Mouse (Mus musculus): ENCODE results near the gene Kcnk13. TPM values are rescaled to one million over a fixed set of nuclear protein-coding genes. Genes with fewer than 3 reads are reported as not detected.

The Kcnk13 gene
- polyA plus RNA-seq, 1 experiment from 2014 or later = 0.37 TPM

DNA sequence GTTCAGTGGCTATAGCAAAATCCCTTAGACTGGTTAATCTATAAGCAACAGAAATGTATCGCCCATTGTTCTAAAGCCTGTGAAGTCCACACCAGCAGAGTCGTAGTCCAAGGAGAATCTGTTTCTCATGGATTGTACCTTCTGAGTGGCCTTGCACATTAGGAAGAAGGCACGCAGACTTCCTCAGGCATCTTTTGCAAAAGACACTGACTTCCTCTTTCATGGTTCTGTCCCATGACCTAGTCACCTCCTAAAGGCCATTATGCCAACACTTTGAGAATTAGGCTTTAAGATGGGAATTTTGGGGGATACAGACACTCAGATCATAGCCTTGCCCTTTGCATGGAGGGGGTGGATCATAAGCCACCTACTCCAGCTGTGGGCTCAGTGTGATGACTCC, 48.5 kb downstream of the Kcnk13 start:
- 87% methylated on average over 3 of the region's 3 CpGs for WGBS (ENCODE audit: insufficient replicate concordance)
- Histone ChIP-seq H3K36me3 (ENCODE audit: control insufficient read depth, insufficient read depth, low read length) (no peaks in the 10 kb centered on the region), H3K9ac (ENCODE audit: low read depth, low read length) (no peak overlapping the region), H3K4me1 (ENCODE audit: control insufficient read depth, insufficient read depth, low read length) (no peaks in the 10 kb centered on the region), H3K4me2 (no peak overlapping the region), H3K4me3 (ENCODE audit: low read depth, low read length) (no peak overlapping the region), H3K27ac (ENCODE audit: low read depth, low read length) (no peak overlapping the region), H3K27me3 (ENCODE audit: control insufficient read depth, insufficient read depth, low read length) (no peaks in the 10 kb centered on the region), H3K9me3 (replicated peaks; ENCODE audit: control insufficient read depth, low read length) (no peaks in the 10 kb centered on the region)
- no peak for ATAC-seq (replicated peaks; ENCODE audit: insufficient number of reproducible peaks, low FRiP score, low TSS enrichment)

DNA sequence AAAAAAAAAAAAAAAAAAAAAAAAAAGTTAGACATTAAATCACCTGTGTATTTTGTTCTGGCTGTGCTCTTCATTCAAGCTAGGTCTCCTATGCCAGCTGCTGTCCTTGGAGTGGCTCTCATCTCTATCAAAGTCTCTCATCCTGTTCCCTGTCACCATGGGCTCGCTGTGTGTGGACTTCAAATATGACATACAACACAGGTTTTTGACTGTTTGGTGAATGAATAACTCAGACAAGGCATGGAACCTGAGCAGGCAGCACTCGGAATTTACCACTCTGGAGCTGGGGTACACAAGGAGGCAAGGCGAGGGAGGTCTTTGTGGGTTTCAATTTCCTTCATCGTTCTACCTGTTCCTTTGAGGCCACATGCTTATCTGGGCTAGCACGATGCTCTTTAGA, 50.8 kb downstream of the Kcnk13 start:
- 78% methylated on average over 5 of the region's 5 CpGs for WGBS (ENCODE audit: insufficient replicate concordance)

DNA sequence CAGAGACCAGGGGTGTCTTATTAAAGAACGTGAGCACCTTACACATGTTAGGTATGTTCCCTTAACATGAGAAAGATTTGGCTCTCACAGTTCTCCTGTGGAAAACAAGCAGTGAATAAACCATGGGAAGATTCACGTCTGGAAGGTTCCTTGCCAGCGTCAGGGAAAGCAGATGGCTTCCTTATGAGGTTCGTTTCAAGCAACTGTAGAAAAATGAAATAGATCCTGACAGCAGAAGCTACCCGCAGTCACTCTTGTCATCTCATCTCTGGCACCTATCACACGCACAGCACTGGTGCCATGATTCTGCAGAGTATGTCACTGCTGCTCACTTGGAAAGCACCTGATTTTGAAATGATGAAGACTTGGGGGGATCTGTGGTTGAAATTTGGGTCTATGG, 53.4 kb downstream of the Kcnk13 start:
- Histone ChIP-seq H3K36me3 (ENCODE audit: control insufficient read depth, insufficient read depth, low read length) (no peaks in the 10 kb centered on the region), H3K4me3 (ENCODE audit: low read depth, low read length) (no peak overlapping the region), H3K9me3 (replicated peaks; ENCODE audit: control insufficient read depth, low read length) (no peaks in the 10 kb centered on the region), H3K4me1 (ENCODE audit: control insufficient read depth, insufficient read depth, low read length) (no peaks in the 10 kb centered on the region), H3K9ac (ENCODE audit: low read depth, low read length) (no peak overlapping the region), H3K27ac (ENCODE audit: low read depth, low read length) (no peak overlapping the region), H3K4me2 (no peak overlapping the region), H3K27me3 (ENCODE audit: control insufficient read depth, insufficient read depth, low read length) (no peaks in the 10 kb centered on the region)
- ATAC-seq (replicated peaks; ENCODE audit: insufficient number of reproducible peaks, low FRiP score, low TSS enrichment) = no peak
- 73% methylated on average over 6 of the region's 6 CpGs for WGBS (ENCODE audit: insufficient replicate concordance)

More for the DNA sequence above, 50.8 kb downstream of the Kcnk13 start:
- Histone ChIP-seq H3K36me3 (ENCODE audit: control insufficient read depth, insufficient read depth, low read length) (no peaks in the 10 kb centered on the region), H3K4me1 (ENCODE audit: control insufficient read depth, insufficient read depth, low read length) (no peaks in the 10 kb centered on the region), H3K4me3 (ENCODE audit: low read depth, low read length) (no peak overlapping the region), H3K9ac (ENCODE audit: low read depth, low read length) (no peak overlapping the region), H3K27ac (ENCODE audit: low read depth, low read length) (no peak overlapping the region), H3K9me3 (replicated peaks; ENCODE audit: control insufficient read depth, low read length) (no peaks in the 10 kb centered on the region), H3K27me3 (ENCODE audit: control insufficient read depth, insufficient read depth, low read length) (no peaks in the 10 kb centered on the region), H3K4me2 (no peak overlapping the region)
- no peak for ATAC-seq (replicated peaks; ENCODE audit: insufficient number of reproducible peaks, low FRiP score, low TSS enrichment)

DNA sequence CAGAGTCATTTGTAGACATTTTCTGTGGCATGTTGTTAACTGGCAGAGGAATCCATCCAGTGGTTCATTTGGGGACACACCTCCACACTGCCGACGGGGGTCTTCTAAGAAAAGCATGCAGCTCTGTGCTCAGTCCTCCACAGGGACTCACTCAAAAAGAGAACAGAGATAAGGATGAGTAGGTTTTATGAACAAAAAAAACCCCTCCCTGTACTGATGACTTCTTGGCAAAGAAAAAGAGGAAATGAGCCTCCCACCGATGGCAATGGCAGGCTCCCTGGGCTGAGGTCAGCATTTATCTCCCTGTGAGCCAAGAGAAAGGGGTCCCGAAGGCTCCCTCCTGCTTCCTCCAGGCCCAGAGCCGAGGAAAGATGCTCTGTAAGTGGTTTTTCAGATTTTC, 58.2 kb downstream of the Kcnk13 start:
- Histone ChIP-seq H3K9ac (ENCODE audit: low read depth, low read length) (no peak overlapping the region), H3K4me2 (no peak overlapping the region), H3K27me3 (ENCODE audit: control insufficient read depth, insufficient read depth, low read length) (no peaks in the 10 kb centered on the region), H3K27ac (ENCODE audit: low read depth, low read length) (no peak overlapping the region), H3K36me3 (ENCODE audit: control insufficient read depth, insufficient read depth, low read length) (no peaks in the 10 kb centered on the region), H3K9me3 (replicated peaks; ENCODE audit: control insufficient read depth, low read length) (no peaks in the 10 kb centered on the region), H3K4me3 (ENCODE audit: low read depth, low read length) (no peak overlapping the region), H3K4me1 (ENCODE audit: control insufficient read depth, insufficient read depth, low read length) (no peaks in the 10 kb centered on the region)
- WGBS (ENCODE audit: insufficient replicate concordance) = 64% methylated on average over 5 of the region's 5 CpGs
- ATAC-seq (replicated peaks; ENCODE audit: insufficient number of reproducible peaks, low FRiP score, low TSS enrichment) = no peak

DNA sequence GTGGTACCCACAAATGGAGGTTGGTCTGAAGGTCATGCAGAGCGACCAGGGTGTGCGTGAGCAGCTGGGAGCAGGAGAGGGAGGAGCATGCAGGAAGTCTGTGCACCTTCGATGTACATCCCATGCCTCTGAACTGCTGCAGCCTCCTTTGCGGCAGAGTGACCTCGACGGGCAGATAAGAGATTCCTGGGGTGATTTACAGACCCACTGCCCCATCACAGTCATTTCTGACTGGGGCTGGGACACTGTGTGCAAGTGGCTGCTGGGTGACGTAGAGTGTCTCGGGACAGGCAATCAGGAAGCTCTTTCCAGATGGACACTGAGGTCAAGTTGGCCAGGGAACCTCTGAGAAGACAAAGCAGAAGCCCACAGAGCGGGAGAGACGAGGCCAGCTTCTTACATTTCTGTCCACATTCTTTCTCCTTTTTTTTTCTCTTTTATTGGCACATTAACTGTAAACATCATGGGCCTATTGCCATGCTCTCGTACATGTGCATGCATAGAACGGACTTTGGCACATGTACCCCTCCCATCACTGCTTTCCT, 59.6 kb downstream of the Kcnk13 start:
- H3K36me3 ChIP-seq (ENCODE audit: control insufficient read depth, insufficient read depth, low read length) = no peaks in the 10 kb centered on the region
- no peaks in the 10 kb centered on the region for H3K9me3 ChIP-seq (replicated peaks; ENCODE audit: control insufficient read depth, low read length)
- WGBS (ENCODE audit: insufficient replicate concordance) = 78% methylated on average over 12 of the region's 12 CpGs
- H3K4me3 ChIP-seq (ENCODE audit: low read depth, low read length) = no peak overlapping the region
- H3K9ac ChIP-seq (ENCODE audit: low read depth, low read length) = no peak overlapping the region
- no peak overlapping the region for H3K27ac ChIP-seq (ENCODE audit: low read depth, low read length)
- no peak for ATAC-seq (replicated peaks; ENCODE audit: insufficient number of reproducible peaks, low FRiP score, low TSS enrichment)
- no peak overlapping the region for H3K4me2 ChIP-seq
- no peaks in the 10 kb centered on the region for H3K27me3 ChIP-seq (ENCODE audit: control insufficient read depth, insufficient read depth, low read length)
- H3K4me1 ChIP-seq (ENCODE audit: control insufficient read depth, insufficient read depth, low read length) = no peaks in the 10 kb centered on the region

DNA sequence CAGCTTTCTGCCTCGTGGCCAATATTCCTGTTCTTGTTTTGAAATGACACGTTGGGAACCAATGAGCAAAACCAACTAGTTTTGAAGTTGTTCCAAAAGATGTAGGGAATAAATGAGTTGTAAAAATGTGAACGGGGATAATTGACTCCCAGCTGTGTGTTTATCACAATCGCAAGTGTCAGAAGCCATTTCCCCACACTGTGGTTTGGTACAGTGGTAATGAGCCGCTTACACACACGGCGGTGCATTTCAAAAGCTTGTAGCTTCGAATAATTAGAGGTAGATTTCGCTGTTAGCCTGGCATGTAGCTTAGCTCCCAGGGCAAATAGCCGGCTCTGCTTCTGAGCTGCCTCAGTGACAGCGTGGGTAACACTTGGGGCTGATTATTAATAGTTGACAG, 61.4 kb downstream of the Kcnk13 start:
- WGBS (ENCODE audit: insufficient replicate concordance) = 67% methylated on average over 11 of the region's 11 CpGs
- H3K4me2 ChIP-seq = no peak overlapping the region
- no peaks in the 10 kb centered on the region for H3K9me3 ChIP-seq (replicated peaks; ENCODE audit: control insufficient read depth, low read length)
- H3K27ac ChIP-seq (ENCODE audit: low read depth, low read length) = no peak overlapping the region
- H3K27me3 ChIP-seq (ENCODE audit: control insufficient read depth, insufficient read depth, low read length) = no peaks in the 10 kb centered on the region
- ATAC-seq (replicated peaks; ENCODE audit: insufficient number of reproducible peaks, low FRiP score, low TSS enrichment) = no peak
- no peaks in the 10 kb centered on the region for H3K36me3 ChIP-seq (ENCODE audit: control insufficient read depth, insufficient read depth, low read length)
- H3K4me1 ChIP-seq (ENCODE audit: control insufficient read depth, insufficient read depth, low read length) = no peaks in the 10 kb centered on the region
- no peak overlapping the region for H3K9ac ChIP-seq (ENCODE audit: low read depth, low read length)
- no peak overlapping the region for H3K4me3 ChIP-seq (ENCODE audit: low read depth, low read length)

DNA sequence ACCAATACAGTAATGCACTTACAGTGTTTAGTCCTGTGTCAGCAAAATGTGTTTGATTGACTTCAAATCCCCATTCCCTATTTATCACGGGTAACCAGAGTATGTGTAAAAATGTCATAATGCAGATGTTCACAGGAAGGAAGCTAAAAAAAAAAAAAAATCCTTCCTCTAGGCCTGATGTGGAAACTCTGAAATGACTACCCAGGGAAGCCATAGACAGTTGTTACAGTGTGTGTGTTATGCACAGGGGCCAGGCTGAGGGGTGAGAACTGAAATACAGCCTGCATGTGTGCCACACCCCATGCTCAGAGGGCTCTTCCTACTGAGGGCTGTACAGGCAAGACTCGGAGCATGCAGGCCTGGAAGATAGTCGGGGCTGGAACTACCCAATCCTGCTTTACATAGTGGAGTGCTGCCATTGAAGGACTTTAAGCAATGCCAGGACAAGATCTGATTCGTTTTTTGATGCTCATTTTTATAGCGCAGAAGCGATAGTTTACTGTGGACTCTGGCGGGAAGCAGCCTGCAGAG, 62.5 kb downstream of the Kcnk13 start:
- Histone ChIP-seq H3K27ac (ENCODE audit: low read depth, low read length) (no peak overlapping the region), H3K9ac (ENCODE audit: low read depth, low read length) (no peak overlapping the region), H3K4me1 (ENCODE audit: control insufficient read depth, insufficient read depth, low read length) (no peaks in the 10 kb centered on the region), H3K9me3 (replicated peaks; ENCODE audit: control insufficient read depth, low read length) (no peaks in the 10 kb centered on the region), H3K4me3 (ENCODE audit: low read depth, low read length) (no peak overlapping the region), H3K4me2 (no peak overlapping the region), H3K27me3 (ENCODE audit: control insufficient read depth, insufficient read depth, low read length) (no peaks in the 10 kb centered on the region), H3K36me3 (ENCODE audit: control insufficient read depth, insufficient read depth, low read length) (no peaks in the 10 kb centered on the region)
- 71% methylated on average over 7 of the region's 7 CpGs for WGBS (ENCODE audit: insufficient replicate concordance)
- no peak for ATAC-seq (replicated peaks; ENCODE audit: insufficient number of reproducible peaks, low FRiP score, low TSS enrichment)

DNA sequence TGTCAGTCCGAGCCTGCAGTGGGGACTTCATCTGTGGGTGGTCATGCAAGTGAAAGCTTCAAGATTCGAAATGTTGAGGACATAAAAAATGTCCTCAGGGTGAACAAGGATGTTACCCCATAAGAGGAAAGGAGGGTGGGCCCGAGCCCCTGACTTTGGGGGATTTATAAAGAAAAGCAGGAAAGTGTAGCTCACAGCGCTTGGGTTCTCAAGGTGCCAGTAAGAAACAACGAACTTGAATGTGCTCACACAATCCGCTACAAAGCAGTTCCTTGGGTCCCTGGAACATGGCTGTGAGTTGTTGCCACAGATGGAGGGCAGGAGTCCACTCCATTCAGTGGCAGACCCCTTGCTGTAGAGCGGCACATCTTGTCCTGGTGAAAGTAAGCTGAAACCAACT, 63.0 kb downstream of the Kcnk13 start:
- no peak overlapping the region for H3K4me2 ChIP-seq
- ATAC-seq (replicated peaks; ENCODE audit: insufficient number of reproducible peaks, low FRiP score, low TSS enrichment) = no peak
- no peak overlapping the region for H3K9ac ChIP-seq (ENCODE audit: low read depth, low read length)
- no peaks in the 10 kb centered on the region for H3K36me3 ChIP-seq (ENCODE audit: control insufficient read depth, insufficient read depth, low read length)
- no peak overlapping the region for H3K4me3 ChIP-seq (ENCODE audit: low read depth, low read length)
- no peaks in the 10 kb centered on the region for H3K4me1 ChIP-seq (ENCODE audit: control insufficient read depth, insufficient read depth, low read length)
- no peaks in the 10 kb centered on the region for H3K9me3 ChIP-seq (replicated peaks; ENCODE audit: control insufficient read depth, low read length)
- H3K27ac ChIP-seq (ENCODE audit: low read depth, low read length) = no peak overlapping the region
- H3K27me3 ChIP-seq (ENCODE audit: control insufficient read depth, insufficient read depth, low read length) = no peaks in the 10 kb centered on the region
- WGBS (ENCODE audit: insufficient replicate concordance) = 73% methylated on average over 7 of the region's 7 CpGs

DNA sequence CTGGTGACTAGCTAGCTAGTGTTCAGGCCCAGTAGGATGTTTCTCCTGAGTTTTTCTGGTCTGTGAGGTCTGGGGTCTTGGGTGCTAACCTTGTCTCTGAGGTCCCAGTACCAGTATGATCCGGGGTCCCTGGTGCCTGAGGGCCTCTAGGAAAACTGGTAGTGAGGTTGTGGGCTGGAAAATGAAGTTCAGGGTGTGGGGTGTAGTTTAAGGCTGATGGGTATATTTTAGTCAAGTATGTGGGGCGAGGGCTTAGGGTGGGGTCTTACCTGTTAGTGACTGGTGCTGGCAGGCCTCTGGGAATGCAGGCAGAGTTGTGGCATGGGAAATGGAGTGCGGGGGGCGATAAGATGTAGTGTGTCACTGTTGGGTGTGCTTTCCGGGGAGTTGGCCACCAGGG, 67.4 kb downstream of the Kcnk13 start:
- 72% methylated on average over 5 of the region's 5 CpGs for WGBS (ENCODE audit: insufficient replicate concordance)
- Histone ChIP-seq H3K9ac (ENCODE audit: low read depth, low read length) (no peak overlapping the region), H3K36me3 (ENCODE audit: control insufficient read depth, insufficient read depth, low read length) (no peaks in the 10 kb centered on the region), H3K9me3 (replicated peaks; ENCODE audit: control insufficient read depth, low read length) (no peaks in the 10 kb centered on the region), H3K4me3 (ENCODE audit: low read depth, low read length) (no peak overlapping the region), H3K27me3 (ENCODE audit: control insufficient read depth, insufficient read depth, low read length) (no peaks in the 10 kb centered on the region), H3K4me2 (no peak overlapping the region), H3K27ac (ENCODE audit: low read depth, low read length) (no peak overlapping the region), H3K4me1 (ENCODE audit: control insufficient read depth, insufficient read depth, low read length) (no peaks in the 10 kb centered on the region)
- no peak for ATAC-seq (replicated peaks; ENCODE audit: insufficient number of reproducible peaks, low FRiP score, low TSS enrichment)

Measured in heart, embryonic 11.5 days (tissue).